ENCODE assay signal across 12 mouse cellular contexts in the genomic region with DNA sequence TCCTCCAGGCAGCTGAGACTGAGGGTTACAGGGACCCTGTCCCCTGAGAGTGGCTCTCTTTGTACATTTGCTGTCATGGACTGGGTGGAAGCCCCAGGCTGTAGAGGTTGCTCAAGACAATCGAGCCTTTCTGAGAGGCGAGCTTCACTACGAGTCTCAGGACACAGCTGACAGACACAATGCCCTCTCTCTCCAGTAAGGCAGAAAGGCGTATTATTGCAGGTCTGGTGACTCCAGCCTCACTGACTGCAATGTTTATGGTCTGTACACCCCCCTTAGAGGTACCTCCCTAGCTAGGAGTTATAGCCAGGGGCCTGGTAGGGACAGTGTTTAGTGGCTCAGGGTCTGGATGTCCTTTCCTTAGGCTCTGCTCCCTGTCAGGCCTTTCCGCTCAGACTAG. TPM values are rescaled to one million over a fixed set of nuclear protein-coding genes. Genes with fewer than 3 reads are reported as not detected.
DNase-seq lines count a peak whose midpoint lies in the region; ATAC-seq and TF ChIP-seq lines count a peak whose summit lies in the region.
"Had no signal": no experiment of that assay in that cellular context is flagged by ENCODE, and none has a peak within 500 bp of the region (broad histone marks: within the 10 kb centered on the region; RNA-seq: fewer than 3 reads in every experiment).

No protein-coding gene starts in this region.

- no peak overlapping the region for H3K4me3 ChIP-seq in kidney, postnatal 0 days (replicated peaks; ENCODE audit: low read depth, low read length)

- no peak for TF ChIP-seq CTCF in kidney, postnatal 0 days (IDR thresholded peaks at IDR 0.05; ENCODE audit: low read depth)

- no peak overlapping the region for H3K4me2 ChIP-seq in kidney, postnatal 0 days (ENCODE audit: low read length)

- no peaks in the 10 kb centered on the region for H3K36me3 ChIP-seq in kidney, postnatal 0 days (ENCODE audit: insufficient read depth, low read length)
- H3K36me3 ChIP-seq: G1E had no signal

- no peak overlapping the region for H3K9ac ChIP-seq in kidney, postnatal 0 days (ENCODE audit: low read depth, low read length)

- WGBS in kidney, postnatal 0 days, result 46% methylated on average over 5 of the region's 5 CpGs

- 0 out of 2 replicates have a peak, but pooled peaks cover 6% of the 10 kb centered on the region for H3K4me1 ChIP-seq in kidney, postnatal 0 days (replicated peaks; ENCODE audit: insufficient read depth, low read length)

- H3K27me3 ChIP-seq in kidney, postnatal 0 days (ENCODE audit: insufficient read depth, low read length), result no peaks in the 10 kb centered on the region

- peak; percentile 34 for DNase-seq in embryo, embryonic 10 days (ENCODE audit: low spot score)
- no peak for DNase-seq in embryo, embryonic 9.5 days (ENCODE audit: extremely low spot score)
- DNase-seq in kidney, postnatal 0 days (ENCODE audit: low spot score), result peak; percentile 46
- DNase-seq in kidney, adult 11 months, result no peak
- DNase-seq in brain, adult 2 months (ENCODE audit: low read depth, low spot score), result peak; percentile 86
- peak; percentile 16 to 31 for DNase-seq in layer of hippocampus, postnatal 36 days
- no peak for DNase-seq in lung, postnatal 14 days
- DNase-seq: heart, postnatal 36 days; thymus, postnatal 14 days had no signal

- no peak for ATAC-seq in kidney, postnatal 0 days (replicated peaks; ENCODE audit: low FRiP score, low read depth)
- no peak for ATAC-seq in megakaryocyte-erythroid progenitor cell, adult 5-6 weeks (replicated peaks; ENCODE audit: low FRiP score, low TSS enrichment, poor library complexity, severe bottlenecking)
- ATAC-seq: midbrain, embryonic 16.5 days had no signal

- no peaks in the 10 kb centered on the region for H3K9me3 ChIP-seq in kidney, postnatal 0 days (replicated peaks; ENCODE audit: low read length)
- H3K9me3 ChIP-seq: G1E had no signal

- peak overlapping the region; percentile 38 for H3K27ac ChIP-seq in kidney, postnatal 0 days

RNA-seq across cellular contexts. Expression of a gene that starts 22.9 kb away (rescaled TPM):
- 14.9 and 17.7 TPM in 2 replicates for polyA plus RNA-seq in kidney, postnatal 0 days (2015; fragmentation: Nextera tagmentation; extraction: Ambion mirVana)
- 10 to 100 TPM; 22.9 to 23.2 TPM for total RNA-seq in layer of hippocampus, postnatal 36 days (2021)
- total RNA-seq in megakaryocyte-erythroid progenitor cell, adult 5-6 weeks (2014; fragmentation: Nextera tagmentation), result 2.4 and 3.9 TPM in 2 replicates
- total RNA-seq in megakaryocyte-erythroid progenitor cell, adult 5-6 weeks (2017), result 0.38 and 0.42 TPM in 2 replicates

Comparison
In these comparisons a context has a peak if more than half of its experiments do, and no peak if none do; other contexts are left out.
1. DNase-seq: peak in embryo, embryonic 10 days (single experiment), kidney, postnatal 0 days (single experiment), brain, adult 2 months (single experiment) and layer of hippocampus, postnatal 36 days (2 of 2); none in embryo, embryonic 9.5 days (single experiment), kidney, adult 11 months (single experiment) and lung, postnatal 14 days (single experiment).
2. RNA of a gene that starts 22.9 kb away (total RNA-seq): 22.9 to 23.2 TPM in layer of hippocampus, postnatal 36 days; 0.38 to 3.9 TPM in megakaryocyte-erythroid progenitor cell, adult 5-6 weeks; every median in the first group is over 4 times any median in the second.